Mouse (Mus musculus): Measurements from ENCODE around the gene Olfr1466. TPM values are rescaled to one million over a fixed set of nuclear protein-coding genes. Genes with fewer than 3 reads are reported as not detected.

Olfr1466 gene
- not detected in 2 replicates for polyA plus RNA-seq (2015; fragmentation: Nextera tagmentation; extraction: Ambion mirVana)

DNA sequence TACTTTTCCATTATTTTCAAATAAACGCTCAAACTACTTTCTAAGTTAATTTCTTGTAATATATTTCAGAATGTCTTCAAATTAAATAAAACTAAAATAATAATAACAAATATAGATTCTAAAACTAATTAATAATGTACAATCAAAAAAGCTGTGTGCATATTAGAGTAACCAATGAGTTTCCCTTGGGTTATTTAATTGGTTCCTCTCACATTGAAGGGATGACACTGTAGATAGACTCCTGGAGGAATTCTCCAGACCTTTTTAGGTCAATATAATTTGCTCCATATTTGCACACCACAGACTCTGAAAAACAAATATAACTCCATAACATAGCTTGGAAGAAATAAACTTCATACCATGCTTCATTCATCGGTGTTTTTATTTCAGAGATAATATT is at the start of gene Olfr1466:
Gene Olfr1466, plus strand, starts transcription at position 301 of the 400 bp plus-strand sequence.
- H3K27me3 ChIP-seq (replicated peaks), result no peaks in the 10 kb centered on the region
- H3K27ac ChIP-seq, result no peak within 1 kb of the TSS
- no peaks in the 10 kb centered on the region for H3K36me3 ChIP-seq (replicated peaks)
- H3K4me3 ChIP-seq, result no peak within 1 kb of the TSS
- H3K4me1 ChIP-seq, result no peaks in the 10 kb centered on the region
- no peak within 1 kb of the TSS for H3K9ac ChIP-seq
- 91% methylated on average over 2 of the region's 2 CpGs for WGBS
- no peak within 1 kb of the TSS for H3K4me2 ChIP-seq
- 0 out of 2 replicates have a peak, but pooled peaks cover 6% of the 10 kb centered on the region for H3K9me3 ChIP-seq
- no peak for ATAC-seq (replicated peaks)

DNA sequence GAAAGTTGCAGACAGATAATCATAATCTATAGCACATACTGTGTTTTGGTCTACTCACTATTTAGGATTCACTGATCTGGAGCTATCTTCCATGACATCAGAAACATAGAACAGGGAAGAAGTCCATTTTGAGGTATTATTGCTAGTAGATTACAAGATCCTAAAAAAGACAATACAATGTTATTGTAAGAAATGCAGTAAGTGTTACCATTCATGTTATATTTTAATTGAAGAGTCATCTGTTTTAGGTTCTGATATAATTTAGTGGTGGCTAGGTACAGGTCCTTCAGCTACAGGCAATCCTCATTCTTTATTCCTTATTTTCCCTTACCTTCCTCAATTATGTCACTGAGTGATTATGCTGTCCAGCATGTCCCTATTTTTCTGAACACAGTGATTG is 23.2 kb upstream of the Olfr1466 start, which contains the start of gene Olfr1465:
Gene Olfr1465, minus strand, starts transcription at position 101 of the 400 bp plus-strand sequence.
- Histone ChIP-seq H3K9ac (no peak within 1 kb of the TSS), H3K27me3 (replicated peaks) (no peaks in the 10 kb centered on the region), H3K9me3 (peaks cover 5% of the 10 kb centered on the region), H3K4me3 (no peak within 1 kb of the TSS), H3K4me1 (no peaks in the 10 kb centered on the region), H3K36me3 (replicated peaks) (no peaks in the 10 kb centered on the region), H3K27ac (no peak within 1 kb of the TSS), H3K4me2 (no peak within 1 kb of the TSS)
- no peak for ATAC-seq (replicated peaks)

DNA sequence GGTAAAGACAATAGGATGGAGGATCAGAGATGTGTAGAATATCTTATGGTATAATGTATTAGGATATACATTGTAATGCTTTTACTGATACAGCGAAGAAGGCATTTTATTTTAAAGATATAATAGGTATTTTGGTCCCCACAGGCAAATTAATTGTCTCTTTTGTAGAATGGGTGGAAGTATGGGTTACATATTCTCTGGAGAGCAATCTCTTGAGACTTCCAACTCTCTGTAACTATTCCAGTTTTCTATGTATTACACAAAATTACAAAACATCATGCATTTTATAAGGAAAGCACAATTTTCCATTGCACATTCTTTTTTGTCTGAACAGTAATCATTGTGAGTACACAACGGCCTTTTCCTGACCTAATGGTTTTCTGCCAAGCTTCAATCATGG is 23.3 kb downstream of the Olfr1466 start, which contains the start of gene Olfr1467:
Gene Olfr1467, plus strand, starts transcription at position 301 of the 400 bp plus-strand sequence.
- Histone ChIP-seq H3K4me1 (no peaks in the 10 kb centered on the region), H3K9ac (no peak within 1 kb of the TSS), H3K9me3 (0 out of 2 replicates have a peak, but pooled peaks cover 12% of the 10 kb centered on the region), H3K36me3 (replicated peaks) (no peaks in the 10 kb centered on the region), H3K4me3 (no peak within 1 kb of the TSS), H3K27ac (no peak within 1 kb of the TSS), H3K27me3 (replicated peaks) (no peaks in the 10 kb centered on the region), H3K4me2 (no peak within 1 kb of the TSS)
- no peak for ATAC-seq (replicated peaks)
- WGBS, result 72% methylated on average over 2 of the region's 2 CpGs

Other genes with a start within 250 kb of the Olfr1466 start
- not detected in 2 replicates for gene Olfr1457, start 241.0 kb upstream of the Olfr1466 start, polyA plus RNA-seq (2015; fragmentation: Nextera tagmentation; extraction: Ambion mirVana)
- not detected in 2 replicates for gene Olfr1458, start 232.1 kb upstream of the Olfr1466 start, polyA plus RNA-seq (2015; fragmentation: Nextera tagmentation; extraction: Ambion mirVana)
- 0.03 TPM in 2 replicates for gene Olfr1459, start 189.3 kb upstream of the Olfr1466 start, polyA plus RNA-seq (2015; fragmentation: Nextera tagmentation; extraction: Ambion mirVana)
- not detected in 2 replicates for gene Olfr1461, start 175.9 kb upstream of the Olfr1466 start, polyA plus RNA-seq (2015; fragmentation: Nextera tagmentation; extraction: Ambion mirVana)
- not detected in 2 replicates for gene Olfr1462, start 153.1 kb upstream of the Olfr1466 start, polyA plus RNA-seq (2015; fragmentation: Nextera tagmentation; extraction: Ambion mirVana)
- gene Olfr1463, start 107.5 kb upstream of the Olfr1466 start, polyA plus RNA-seq (2015; fragmentation: Nextera tagmentation; extraction: Ambion mirVana), result not detected in 2 replicates
- not detected in 2 replicates for gene Olfr1465, start 23.3 kb upstream of the Olfr1466 start, polyA plus RNA-seq (2015; fragmentation: Nextera tagmentation; extraction: Ambion mirVana)
- gene Olfr1467, start 23.4 kb downstream of the Olfr1466 start, polyA plus RNA-seq (2015; fragmentation: Nextera tagmentation; extraction: Ambion mirVana), result not detected in 2 replicates
- gene Olfr1469, start 69.0 kb downstream of the Olfr1466 start, polyA plus RNA-seq (2015; fragmentation: Nextera tagmentation; extraction: Ambion mirVana), result not detected in 2 replicates
- gene Olfr1471, start 104.5 kb downstream of the Olfr1466 start, polyA plus RNA-seq (2015; fragmentation: Nextera tagmentation; extraction: Ambion mirVana), result not detected in 2 replicates
- not detected in 2 replicates for gene Olfr1472, start 117.2 kb downstream of the Olfr1466 start, polyA plus RNA-seq (2015; fragmentation: Nextera tagmentation; extraction: Ambion mirVana)
- gene Olfr1474, start 130.7 kb downstream of the Olfr1466 start, polyA plus RNA-seq (2015; fragmentation: Nextera tagmentation; extraction: Ambion mirVana), result not detected in 2 replicates
- gene Olfr1475, start 141.3 kb downstream of the Olfr1466 start, polyA plus RNA-seq (2015; fragmentation: Nextera tagmentation; extraction: Ambion mirVana), result not detected in 2 replicates
- gene Olfr1477, start 161.7 kb downstream of the Olfr1466 start, polyA plus RNA-seq (2015; fragmentation: Nextera tagmentation; extraction: Ambion mirVana), result not detected in 2 replicates
- gene Olfr1480, start 189.1 kb downstream of the Olfr1466 start, polyA plus RNA-seq (2015; fragmentation: Nextera tagmentation; extraction: Ambion mirVana), result not detected in 2 replicates
- not detected in 2 replicates for gene Olfr1484, start 244.6 kb downstream of the Olfr1466 start, polyA plus RNA-seq (2015; fragmentation: Nextera tagmentation; extraction: Ambion mirVana)